Mouse (Mus musculus): ENCODE results near the gene Tmem239. TPM values are rescaled to one million over a fixed set of nuclear protein-coding genes. Genes with fewer than 3 reads are reported as not detected.
A peak's percentile ranks its signal among the peaks of the same experiment; 100 is the strongest.

Tmem239 gene
- total RNA-seq, 2 experiments from 2014 or later: not detected

- DNase-seq: peak; percentile 89 to 92
These were observed 5.5 kb downstream of the Tmem239 start for GRCm38 (mm10) chr2:130411558-130412495.

- DNase-seq: no peak
These were observed 6.5 kb downstream of the Tmem239 start for GRCm38 (mm10) chr2:130412775-130413174.

GRCm38 (mm10) chr2:130414094-130414856 is 8.0 kb downstream of the Tmem239 start:
- DNase-seq: no peak

- no peak for DNase-seq
These were observed 15.7 kb downstream of the Tmem239 start for GRCm38 (mm10) chr2:130421781-130422620.

DNA sequence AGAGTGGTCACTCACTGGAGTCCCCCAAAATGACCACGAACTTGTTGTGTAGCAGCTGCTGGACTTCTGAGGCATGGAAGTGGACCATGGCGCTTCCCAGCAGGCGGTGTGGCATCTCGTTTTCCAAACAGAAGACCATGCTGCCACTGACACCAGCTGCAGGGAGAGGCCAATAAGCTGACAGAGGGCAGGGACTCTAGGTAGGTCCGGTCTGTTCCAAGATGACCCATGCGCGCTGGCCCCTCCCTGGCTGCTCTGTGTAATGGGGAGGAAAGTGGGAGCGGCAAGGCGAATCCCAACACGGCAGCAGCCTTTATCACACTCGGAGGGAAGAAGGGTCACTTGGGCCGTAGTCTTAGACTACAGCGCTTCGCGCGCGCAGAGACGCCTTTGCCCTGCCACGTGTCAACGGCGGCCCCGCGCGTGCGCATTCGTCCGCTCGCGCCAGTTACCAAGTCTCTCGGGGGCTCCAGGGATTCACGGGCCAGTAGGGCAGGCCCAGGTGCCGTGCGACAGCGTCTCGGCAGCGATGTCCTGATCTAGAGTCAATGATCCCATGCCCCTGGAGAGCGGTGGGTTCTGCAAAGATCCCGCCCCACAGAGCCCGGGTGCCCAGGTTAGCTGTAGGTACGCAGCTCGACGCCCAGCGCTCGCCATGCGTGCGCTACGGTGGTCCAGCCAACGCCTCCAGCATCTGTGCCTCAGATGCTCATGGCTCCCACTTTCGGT is 17.3 kb downstream of the Tmem239 start:
- DNase-seq: peak; percentile 81 to 88

DNA sequence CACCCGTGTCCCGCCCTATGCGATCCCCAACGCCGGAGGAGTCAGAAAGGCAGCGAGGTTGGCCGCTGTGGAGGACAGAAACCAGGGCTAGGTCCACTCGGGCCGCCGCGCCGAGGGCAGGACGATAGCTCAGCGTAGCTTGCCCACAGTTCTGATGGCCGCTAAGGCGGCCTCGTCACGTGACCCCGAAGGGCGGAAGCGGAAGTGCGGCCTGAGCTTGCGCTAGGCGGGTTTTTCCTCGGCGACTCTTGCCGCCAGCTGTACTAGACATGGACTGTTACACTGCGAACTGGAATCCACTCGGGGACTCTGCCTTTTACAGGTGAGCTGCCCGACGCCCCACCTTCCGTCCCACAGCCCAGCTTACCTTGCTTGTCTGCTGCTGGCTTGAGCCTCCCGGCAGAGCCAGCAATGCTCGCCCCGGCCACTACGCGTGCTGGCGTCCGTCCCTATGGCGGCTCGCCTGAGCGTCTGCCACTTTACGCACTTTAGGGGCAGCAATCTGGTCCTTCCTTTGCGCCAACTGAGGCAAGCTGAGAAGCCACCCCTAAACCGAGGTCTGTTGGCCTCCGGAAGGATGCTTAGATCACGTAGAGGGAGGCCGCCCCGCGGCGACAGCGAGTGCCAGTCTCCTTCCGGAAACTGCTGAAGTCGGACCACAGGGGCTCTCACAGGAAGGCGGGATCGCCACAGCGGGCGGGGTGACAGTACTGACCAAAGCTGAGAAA is 18.0 kb downstream of the Tmem239 start, which contains the start of the genes Vps16 and Pced1a:
Gene Vps16, plus strand, starts transcription at position 214 of the 728 bp plus-strand sequence.
Gene Pced1a, minus strand, starts transcription at position 576 of the 728 bp plus-strand sequence.
- DNase-seq: peak; percentile 96 to 97

DNA sequence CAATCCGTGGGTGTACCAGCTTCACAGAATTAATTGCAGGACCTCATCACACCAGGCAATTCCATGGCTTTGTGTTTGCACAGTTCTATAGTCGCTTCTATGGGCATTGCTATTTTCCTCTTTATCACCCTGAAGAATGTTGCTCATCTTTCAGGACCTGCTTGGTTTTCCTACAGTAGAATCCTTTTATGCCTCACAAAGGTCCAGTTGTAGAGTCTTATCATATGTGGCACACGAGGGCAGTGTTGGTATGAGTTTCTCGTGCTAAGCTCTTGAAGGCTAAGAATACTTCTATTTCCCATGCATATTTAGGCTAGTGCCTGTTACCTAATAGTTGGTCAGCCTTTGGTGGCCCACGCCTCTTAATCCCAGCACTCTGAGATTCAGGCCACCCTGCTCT is 18.8 kb downstream of the Tmem239 start:
- DNase-seq: no peak

GRCm38 (mm10) chr2:130429851-130430250 is 23.6 kb downstream of the Tmem239 start:
- DNase-seq: no peak

DNA sequence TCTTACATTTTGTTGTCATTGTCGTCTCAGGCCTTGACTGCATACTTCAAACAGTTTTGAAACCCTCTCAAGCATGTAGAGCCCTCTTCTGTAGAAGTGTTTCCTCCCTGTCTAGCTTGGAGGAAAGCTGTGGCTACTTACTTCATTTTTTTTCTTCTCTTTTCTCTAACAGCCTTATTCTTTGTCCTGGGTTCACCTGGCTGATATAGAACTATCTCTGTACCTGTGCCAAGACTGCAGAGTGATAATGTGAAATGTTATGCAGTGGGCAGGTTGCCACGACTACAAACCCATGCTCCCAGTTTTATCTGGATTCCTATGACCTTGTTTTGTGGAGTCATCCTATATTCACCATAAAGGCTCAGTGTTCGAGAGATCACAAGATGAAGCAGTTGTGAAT is 24.2 kb downstream of the Tmem239 start:
- DNase-seq: no peak

DNA sequence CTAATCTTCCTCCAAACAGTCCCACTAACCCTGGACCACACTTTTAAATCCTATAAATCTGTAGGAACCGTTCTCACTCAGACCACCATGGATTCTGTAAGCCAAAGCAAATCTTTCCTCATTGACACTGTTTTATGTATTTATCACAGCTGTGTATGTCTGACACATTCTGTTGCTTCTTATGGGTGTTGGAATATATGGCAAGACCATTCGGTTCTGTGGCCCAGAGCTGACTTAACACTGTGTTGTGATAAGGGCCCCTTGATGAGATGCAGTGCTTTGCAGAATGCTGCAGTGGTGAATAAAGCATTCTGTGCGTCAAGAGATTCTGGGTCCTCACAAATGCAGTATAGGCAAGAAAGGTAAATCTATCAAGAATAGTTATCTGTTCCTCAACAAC is 25.9 kb downstream of the Tmem239 start:
- no peak for DNase-seq

- peak in 1 of 2 experiments; percentile 53 for DNase-seq
These were observed 26.9 kb downstream of the Tmem239 start for GRCm38 (mm10) chr2:130433152-130433551.

GRCm38 (mm10) chr2:130436769-130437168 is 30.5 kb downstream of the Tmem239 start:
- no peak for DNase-seq

GRCm38 (mm10) chr2:130438861-130439260 is 32.6 kb downstream of the Tmem239 start:
- no peak for DNase-seq

- DNase-seq: no peak
These were observed 33.7 kb downstream of the Tmem239 start for GRCm38 (mm10) chr2:130439840-130440480.

- no peak for DNase-seq
These were observed 35.9 kb downstream of the Tmem239 start for GRCm38 (mm10) chr2:130442162-130442561.

DNA sequence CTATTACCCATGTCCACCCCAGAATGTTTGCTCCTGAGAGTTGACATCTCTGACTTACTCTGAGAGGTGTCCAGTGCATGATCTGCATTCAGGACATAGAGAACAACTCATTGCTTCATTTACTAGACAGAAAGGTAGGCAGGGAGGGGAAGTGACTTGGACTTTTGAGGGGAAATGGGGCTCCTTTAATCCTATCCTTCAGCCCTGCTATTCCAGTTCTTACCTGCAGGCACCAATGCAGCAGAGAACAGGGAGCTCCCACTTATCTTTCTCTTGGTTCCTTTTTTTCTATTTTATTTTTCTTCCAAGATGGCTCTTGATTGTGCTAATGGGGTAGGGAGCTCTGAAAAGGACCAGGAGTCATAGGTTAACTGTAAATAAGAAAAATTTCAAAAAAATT is 42.2 kb downstream of the Tmem239 start:
- DNase-seq: no peak

GRCm38 (mm10) chr2:130449021-130449793 is 42.9 kb downstream of the Tmem239 start:
- DNase-seq: no peak

DNA sequence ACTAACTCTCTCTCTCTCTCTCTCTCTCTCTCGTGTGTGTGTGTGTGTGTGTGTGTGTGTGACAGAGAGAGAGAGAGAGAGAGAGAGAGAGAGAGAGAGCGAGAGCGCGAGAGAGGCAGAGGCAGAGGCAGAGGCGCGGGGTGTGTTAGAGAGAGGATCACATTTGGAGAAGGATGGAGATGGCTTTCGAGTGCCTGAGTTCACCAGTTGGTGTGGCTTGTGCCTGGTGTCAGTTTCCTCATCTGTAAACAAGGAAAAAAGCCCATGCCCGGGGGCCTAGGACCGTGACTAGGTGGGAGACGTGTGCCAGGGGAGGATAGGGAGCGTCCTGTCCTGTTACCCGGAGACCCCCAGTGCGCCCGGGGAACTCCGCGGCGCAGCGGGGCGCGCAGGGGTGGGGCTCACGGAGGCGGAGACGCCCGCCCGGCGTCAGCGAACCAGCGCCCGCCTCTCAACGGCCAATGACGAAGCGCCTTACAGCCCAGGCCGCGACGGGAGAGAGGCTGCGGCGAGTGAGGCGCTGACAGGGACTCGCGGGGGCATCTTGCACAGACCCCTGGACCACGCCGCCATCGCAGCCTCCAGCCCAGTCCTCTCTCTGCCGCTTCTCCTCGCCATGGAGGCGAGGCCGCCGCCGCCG is 43.6 kb downstream of the Tmem239 start, which contains the start of gene Ptpra:
Gene Ptpra, plus strand, starts transcription at position 485 of the 640 bp plus-strand sequence.
- peak; percentile 94 to 95 for DNase-seq

DNA sequence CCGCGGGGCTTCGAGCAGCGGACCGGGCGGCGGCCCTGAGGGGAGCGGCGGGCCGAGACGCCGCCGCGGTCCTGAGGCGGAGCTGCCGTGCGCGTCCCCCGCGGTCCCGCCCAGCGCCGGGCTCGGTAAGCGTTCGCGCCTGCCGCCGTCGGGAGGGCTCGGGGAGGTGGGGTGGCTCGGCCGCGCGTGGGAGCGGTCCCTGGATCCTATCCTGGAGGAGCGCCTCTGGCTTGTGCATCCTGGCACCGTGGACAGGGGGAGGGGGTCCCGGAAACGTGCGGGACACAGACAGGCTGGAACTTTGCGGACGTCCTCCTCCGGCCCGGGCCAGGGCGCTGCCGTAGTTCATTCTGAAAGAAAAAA is 44.1 kb downstream of the Tmem239 start:
- DNase-seq: peak; percentile 82 to 87
